Mouse (Mus musculus): Measurements from ENCODE around the gene Olfr9.

DNA sequence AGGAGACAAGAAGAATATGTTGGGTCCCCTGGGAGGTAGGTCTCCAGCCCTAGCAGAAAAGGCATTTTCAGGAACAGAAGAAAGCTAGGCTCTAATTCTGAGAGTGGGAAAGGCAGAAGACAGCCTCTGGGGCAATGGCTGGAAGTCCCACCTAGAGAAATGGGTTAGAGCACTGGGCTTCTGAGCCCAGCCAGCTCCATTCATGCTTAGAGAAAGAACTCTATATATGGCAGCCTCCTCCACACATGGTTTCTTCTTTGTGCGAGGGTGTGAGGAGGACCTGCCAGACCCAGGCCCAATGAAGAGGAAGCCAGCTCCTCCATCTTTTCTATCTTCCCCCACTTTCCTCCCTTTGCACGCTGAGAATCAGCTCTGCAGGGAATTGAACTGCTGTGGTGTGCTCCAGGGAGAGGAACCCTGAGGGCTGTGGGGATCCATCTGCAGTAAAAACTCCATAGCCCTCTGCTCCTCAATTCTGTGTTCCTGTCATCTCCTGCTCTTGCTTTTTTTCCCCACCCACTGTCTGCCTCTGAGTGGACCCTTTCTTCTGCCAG, 21.1 kb downstream of the Olfr9 start, which contains the start of gene Olfr763:
- no peak for TF ChIP-seq GATA1 (IDR thresholded peaks at IDR 0.05; ENCODE audit: borderline replicate concordance, low read length)
- no peak for TF ChIP-seq FLI1 (IDR thresholded peaks at IDR 0.05; ENCODE audit: low read length)

All from megakaryocyte, embryonic 14.5 days (primary cell).